Mouse (Mus musculus) hindbrain, embryonic 16.5 days (tissue): ENCODE data around the gene Pik3c2b. TPM values are rescaled to one million over a fixed set of nuclear protein-coding genes. Genes with fewer than 3 reads are reported as not detected.
"Not testable (repeated sequence)": the region's sequence is repeated elsewhere in the genome, so short reads cannot be mapped to it uniquely, and the experiment has no call there.

ENCODE experiments used
- ATAC-seq: fragments of 200-750 bp; cut with Nextera tagmentation; 2 replicates; pipeline ENCODE4 v1.8.0; 2017; ENCODE audit warnings: moderate TSS enrichment, moderate library complexity
- H3K27ac ChIP-seq: fragments of 300-500 bp; sonication (generic); 2 replicates; pipeline ENCODE4 v1.5.1; 2014; ENCODE audit warnings: low read depth, mild to moderate bottlenecking, control low read depth, low read length, moderate library complexity
- H3K27me3 ChIP-seq: fragments of 300-500 bp; sonication (generic); replicated peaks from 2 replicates; pipeline ENCODE4 v1.6.1; 2014; ENCODE audit warnings: low read length; ENCODE audit not compliant: control insufficient read depth, insufficient read depth
- H3K36me3 ChIP-seq: fragments of 300-500 bp; sonication (generic); 2 replicates; pipeline ENCODE4 v1.6.1; 2014; ENCODE audit warnings: mild to moderate bottlenecking, low read length, moderate library complexity, mixed read lengths; ENCODE audit not compliant: control insufficient read depth, insufficient read depth
- H3K4me1 ChIP-seq: fragments of 300-500 bp; sonication (generic); 2 replicates; pipeline ENCODE4 v1.6.1; 2014; ENCODE audit warnings: low read depth, low read length; ENCODE audit not compliant: control insufficient read depth, insufficient read depth
- H3K4me2 ChIP-seq: fragments of 300-500 bp; sonication (generic); 2 replicates; pipeline ENCODE4 v1.6.1; 2014; ENCODE audit warnings: mild to moderate bottlenecking, low read length, control low read depth, moderate library complexity
- H3K4me3 ChIP-seq: fragments of 300-500 bp; sonication (generic); 2 replicates; pipeline ENCODE4 v1.5.1; 2014; ENCODE audit warnings: mild to moderate bottlenecking, low read length, control low read depth, moderate library complexity
- H3K9ac ChIP-seq: fragments of 300-500 bp; sonication (generic); 2 replicates; pipeline ENCODE4 v1.6.1; 2014; ENCODE audit warnings: low read depth, mild to moderate bottlenecking, control low read depth, low read length, moderate library complexity
- H3K9me3 ChIP-seq: fragments of 300-500 bp; sonication (generic); 2 replicates; pipeline ENCODE4 v1.6.1; 2014; ENCODE audit warnings: mild to moderate bottlenecking, low read length, moderate library complexity; ENCODE audit not compliant: control insufficient read depth
- WGBS: fragments of 180-500 bp; shearing (Covaris S2); extraction: QIAGEN DNeasy Blood & Tissue Kit; methylation state at CpG from one replicate; pipeline ENCODE4 v1.1.7; 2014; 5-methylcytosine and 5-hydroxymethylcytosine counted together
- polyA plus RNA-seq: library from polyadenylated mRNA; unstranded; fragments of >200 nt; fragmentation: Nextera tagmentation; extraction: Ambion mirVana; gene quantifications from 2 replicates; pipeline ENCODE4 v1.2.1, GENCODE M21; 2015

Gene Pik3c2b
- polyA plus RNA-seq, 1 experiment from 2014 or later, result 10.3 TPM

- Histone ChIP-seq H3K27ac (no peak overlapping the region), H3K9me3 (no peaks in the 10 kb centered on the region), H3K4me3 (no peak overlapping the region), H3K4me1 (peaks cover 9% of the 10 kb centered on the region), H3K27me3 (no peaks in the 10 kb centered on the region), H3K4me2 (no peak overlapping the region), H3K9ac (no peak overlapping the region), H3K36me3 (no peaks in the 10 kb centered on the region)
- 88% methylated on average over 3 of the region's 3 CpGs for WGBS
- no peak for ATAC-seq
Observed at GRCm38 (mm10) chr1:133029744-133030143, 15.7 kb upstream of the Pik3c2b start.

GRCm38 (mm10) chr1:133030461-133030860, 15.0 kb upstream of the Pik3c2b start, which contains the start of gene Mdm4:
Gene Mdm4, minus strand, starts transcription at chr1:133030561.
- H3K27ac ChIP-seq, result no peak within 1 kb of the TSS
- 95% methylated on average over 5 of the region's 5 CpGs for WGBS
- H3K4me1 ChIP-seq, result peaks cover 9% of the 10 kb centered on the region

GRCm38 (mm10) chr1:133032981-133033315, 12.5 kb upstream of the Pik3c2b start:
- 23% methylated on average over 5 of the region's 5 CpGs for WGBS
- H3K4me2 ChIP-seq, result peak overlapping the region; percentile 70
- H3K9ac ChIP-seq, result peak overlapping the region; percentile 60
- ATAC-seq, result no peak
- no peaks in the 10 kb centered on the region for H3K27me3 ChIP-seq
- peaks cover 9% of the 10 kb centered on the region for H3K4me1 ChIP-seq
- peak overlapping the region; percentile 57 for H3K4me3 ChIP-seq
- H3K9me3 ChIP-seq, result no peaks in the 10 kb centered on the region
- peak overlapping the region; percentile 68; the same call in 1 of the 2 replicates for H3K27ac ChIP-seq
- no peaks in the 10 kb centered on the region for H3K36me3 ChIP-seq

More at GRCm38 (mm10) chr1:133030461-133030860, 15.0 kb upstream of the Pik3c2b start, which contains the start of gene Mdm4:
- Histone ChIP-seq H3K4me2 (no peak within 1 kb of the TSS), H3K9ac (no peak within 1 kb of the TSS), H3K9me3 (no peaks in the 10 kb centered on the region), H3K4me3 (no peak within 1 kb of the TSS), H3K27me3 (no peaks in the 10 kb centered on the region), H3K36me3 (no peaks in the 10 kb centered on the region)
- no peak for ATAC-seq

GRCm38 (mm10) chr1:133033316-133034090, 12.0 kb upstream of the Pik3c2b start:
- H3K9me3 ChIP-seq, result no peaks in the 10 kb centered on the region
- WGBS, result under 1% methylated on average over 28 of the region's 28 CpGs
- H3K9ac ChIP-seq, result peak overlapping the region; percentile 60
- peak; percentile 87 for ATAC-seq
- peaks cover 9% of the 10 kb centered on the region for H3K4me1 ChIP-seq
- no peaks in the 10 kb centered on the region for H3K36me3 ChIP-seq
- H3K4me3 ChIP-seq, result peak overlapping the region; percentile 57
- no peaks in the 10 kb centered on the region for H3K27me3 ChIP-seq
- H3K27ac ChIP-seq, result peak overlapping the region; percentile 57
- H3K4me2 ChIP-seq, result peak overlapping the region; percentile 70

- no peaks in the 10 kb centered on the region for H3K27me3 ChIP-seq
- H3K4me3 ChIP-seq, result peak overlapping the region; percentile 57
- peak; percentile 88 for ATAC-seq
- H3K27ac ChIP-seq, result peak overlapping the region; percentile 57; the same call in 1 of the 2 replicates
- H3K4me2 ChIP-seq, result peak overlapping the region; percentile 70
- H3K9me3 ChIP-seq, result no peaks in the 10 kb centered on the region
- H3K36me3 ChIP-seq, result no peaks in the 10 kb centered on the region
- H3K4me1 ChIP-seq, result peaks cover 9% of the 10 kb centered on the region
- 3% methylated on average over 11 of the region's 11 CpGs for WGBS
- no peak overlapping the region for H3K9ac ChIP-seq
Observed at GRCm38 (mm10) chr1:133034091-133034460, 11.4 kb upstream of the Pik3c2b start.

GRCm38 (mm10) chr1:133034682-133035081, 10.8 kb upstream of the Pik3c2b start:
- H3K36me3 ChIP-seq, H3K9ac ChIP-seq, H3K4me2 ChIP-seq, H3K27ac ChIP-seq, ATAC-seq, H3K27me3 ChIP-seq, H3K4me3 ChIP-seq, H3K9me3 ChIP-seq, H3K4me1 ChIP-seq: not testable (repeated sequence)
- 74% methylated on average over 7 of the region's 7 CpGs for WGBS

- Histone ChIP-seq H3K27ac (no peak overlapping the region), H3K4me3 (no peak overlapping the region), H3K9ac (no peak overlapping the region), H3K4me1 (no peaks in the 10 kb centered on the region; the same call in 1 of the 2 replicates), H3K4me2 (0 out of 2 replicates have a peak overlapping the region, but pooled peaks have one; percentile 18), H3K27me3 (no peaks in the 10 kb centered on the region), H3K9me3 (no peaks in the 10 kb centered on the region), H3K36me3 (no peaks in the 10 kb centered on the region)
- ATAC-seq, result peak; percentile 80
- WGBS, result 4% methylated on average over 4 of the region's 4 CpGs
Observed at GRCm38 (mm10) chr1:133039505-133039949, 5.9 kb upstream of the Pik3c2b start.

GRCm38 (mm10) chr1:133045861-133046440, 484 bp downstream of the Pik3c2b start:
- Histone ChIP-seq H3K9ac (peak overlapping the region; percentile 99), H3K36me3 (no peaks in the 10 kb centered on the region), H3K27me3 (no peaks in the 10 kb centered on the region), H3K4me1 (peaks cover 29% of the 10 kb centered on the region), H3K27ac (peak overlapping the region; percentile 94), H3K4me3 (peak overlapping the region; percentile 90), H3K4me2 (peak overlapping the region; percentile 75), H3K9me3 (no peaks in the 10 kb centered on the region)
- ATAC-seq, result peak; percentile 92
- WGBS, result under 1% methylated on average over 62 of the region's 71 CpGs

- WGBS, result under 1% methylated on average over 28 of the region's 40 CpGs
- Histone ChIP-seq H3K9ac (peak overlapping the region; percentile 99), H3K36me3 (no peaks in the 10 kb centered on the region), H3K4me2 (peak overlapping the region; percentile 75), H3K27me3 (no peaks in the 10 kb centered on the region), H3K9me3 (no peaks in the 10 kb centered on the region), H3K4me1 (peaks cover 29% of the 10 kb centered on the region), H3K4me3 (peak overlapping the region; percentile 90), H3K27ac (peak overlapping the region; percentile 94)
- peak; percentile 54 for ATAC-seq
Observed at GRCm38 (mm10) chr1:133046441-133046931, 1.0 kb downstream of the Pik3c2b start.
